Mouse (Mus musculus) lung, postnatal 14 days (tissue): ENCODE measurements around the gene Srp14.

Experiments
- DNase-seq: peaks from one replicate; pipeline ENCODE4 v3.0.0; 2021

Srp14 gene

DNA sequence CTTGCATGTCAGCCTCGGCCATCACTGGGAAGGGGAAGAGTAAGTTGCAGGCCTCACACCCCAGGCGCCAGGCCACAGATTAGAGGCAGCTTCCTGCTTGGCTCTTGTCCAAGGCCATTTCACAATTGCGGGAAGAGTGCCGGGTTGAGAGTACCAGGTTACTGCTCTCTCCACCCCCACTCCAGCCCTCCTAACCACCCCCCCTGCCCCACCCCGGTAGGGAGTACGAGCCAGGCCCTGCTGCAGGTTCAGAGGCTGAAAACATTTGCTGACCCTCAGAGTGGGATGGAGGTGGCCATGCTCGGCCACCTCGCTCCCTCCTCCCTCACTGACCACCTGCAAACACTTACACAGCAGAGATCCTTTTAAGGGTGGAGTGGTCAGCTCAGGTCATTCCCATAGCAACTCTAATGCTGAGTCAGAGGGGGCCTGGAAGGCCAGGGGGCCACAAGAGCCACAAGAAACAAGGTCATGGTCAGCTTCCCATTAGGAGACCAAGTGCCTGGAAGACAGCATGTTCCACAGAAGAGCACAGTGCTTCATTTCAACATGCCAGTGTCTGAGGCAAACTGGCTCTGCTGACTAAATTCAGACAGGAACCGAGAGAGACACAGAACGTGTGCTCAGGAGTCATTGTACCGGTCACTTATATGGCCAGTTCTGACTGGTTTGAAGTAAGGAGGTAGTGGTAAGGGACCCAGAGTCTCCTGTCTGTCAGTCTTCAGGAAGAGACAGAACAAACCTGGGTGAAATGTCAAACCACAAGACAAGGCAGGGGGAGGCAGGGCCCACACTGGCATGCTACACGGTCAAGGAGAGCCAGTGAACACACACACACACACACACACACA lies 11.0 kb upstream of the Srp14 start:
- DNase-seq: peak; percentile 89

- DNase-seq: peak; percentile 67
These were observed 8.3 kb upstream of the Srp14 start for GRCm38 (mm10) chr2:118487806-118488205.

- peak; percentile 91 for DNase-seq
These were observed 7.4 kb upstream of the Srp14 start for GRCm38 (mm10) chr2:118486933-118487332.

- DNase-seq: no peak
These were observed 5.9 kb upstream of the Srp14 start for GRCm38 (mm10) chr2:118485415-118485814.

DNA sequence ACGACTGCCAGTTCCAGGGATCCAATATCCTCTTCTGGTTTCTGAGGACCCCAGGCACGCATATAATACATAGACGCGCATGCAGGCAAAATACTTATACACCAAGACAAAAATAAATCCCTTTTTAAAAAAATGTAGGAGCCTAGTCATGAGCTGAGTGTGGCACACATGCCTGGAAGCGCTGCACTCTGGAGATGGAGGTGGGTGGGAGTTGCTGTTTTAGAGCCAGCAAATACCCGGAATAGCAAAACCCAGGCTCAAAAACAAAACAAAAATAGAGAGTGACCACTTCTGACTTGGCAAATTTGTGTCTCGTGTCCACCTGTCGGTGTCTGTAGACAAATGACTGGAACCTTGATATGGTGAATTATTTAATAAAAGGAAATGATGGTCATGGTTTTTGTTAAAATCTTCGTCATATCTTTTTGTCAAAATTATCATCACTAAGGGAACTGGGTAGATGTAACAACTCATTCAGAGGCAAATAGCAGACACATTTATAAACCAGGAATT lies 4.9 kb upstream of the Srp14 start:
- DNase-seq: no peak

DNA sequence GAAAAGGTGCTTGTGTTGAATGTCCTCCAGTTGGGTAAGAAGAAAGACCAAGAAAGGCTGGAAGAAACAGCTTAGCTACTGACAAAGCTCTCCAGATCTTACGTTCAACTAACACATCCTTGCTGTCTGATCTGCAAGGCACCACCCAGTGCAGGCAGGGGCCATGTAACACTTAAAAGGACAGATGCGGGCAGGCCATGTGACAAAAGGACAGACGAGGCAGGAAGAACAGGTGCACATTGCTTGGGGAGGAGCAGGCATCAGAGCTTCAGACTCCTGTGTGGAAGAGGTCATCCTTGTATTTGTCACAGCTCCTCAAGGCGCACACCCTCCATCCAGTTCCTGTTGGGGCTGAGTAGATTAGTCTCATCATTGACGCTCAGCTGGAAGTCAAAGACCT lies 3.5 kb upstream of the Srp14 start:
- DNase-seq: no peak

DNA sequence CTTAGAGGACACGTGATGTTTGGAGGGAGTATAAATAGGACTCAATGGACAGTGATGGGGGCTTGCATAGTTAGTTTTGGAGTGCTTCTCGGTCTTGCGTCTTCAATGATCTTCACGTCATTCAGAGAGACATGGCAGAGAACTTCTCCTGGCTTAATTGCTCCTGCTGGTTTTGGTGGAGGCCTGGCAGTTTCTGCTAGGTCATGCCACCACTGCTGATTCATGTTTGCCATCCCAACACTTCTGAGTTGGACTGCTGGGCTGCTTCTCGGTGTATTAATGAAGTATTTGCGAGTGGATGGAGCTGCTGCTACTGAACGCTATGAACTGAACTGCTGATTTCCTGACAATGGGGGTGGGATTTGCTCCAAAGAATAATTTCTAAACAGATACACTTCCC lies 1.4 kb upstream of the Srp14 start:
- DNase-seq: no peak

DNA sequence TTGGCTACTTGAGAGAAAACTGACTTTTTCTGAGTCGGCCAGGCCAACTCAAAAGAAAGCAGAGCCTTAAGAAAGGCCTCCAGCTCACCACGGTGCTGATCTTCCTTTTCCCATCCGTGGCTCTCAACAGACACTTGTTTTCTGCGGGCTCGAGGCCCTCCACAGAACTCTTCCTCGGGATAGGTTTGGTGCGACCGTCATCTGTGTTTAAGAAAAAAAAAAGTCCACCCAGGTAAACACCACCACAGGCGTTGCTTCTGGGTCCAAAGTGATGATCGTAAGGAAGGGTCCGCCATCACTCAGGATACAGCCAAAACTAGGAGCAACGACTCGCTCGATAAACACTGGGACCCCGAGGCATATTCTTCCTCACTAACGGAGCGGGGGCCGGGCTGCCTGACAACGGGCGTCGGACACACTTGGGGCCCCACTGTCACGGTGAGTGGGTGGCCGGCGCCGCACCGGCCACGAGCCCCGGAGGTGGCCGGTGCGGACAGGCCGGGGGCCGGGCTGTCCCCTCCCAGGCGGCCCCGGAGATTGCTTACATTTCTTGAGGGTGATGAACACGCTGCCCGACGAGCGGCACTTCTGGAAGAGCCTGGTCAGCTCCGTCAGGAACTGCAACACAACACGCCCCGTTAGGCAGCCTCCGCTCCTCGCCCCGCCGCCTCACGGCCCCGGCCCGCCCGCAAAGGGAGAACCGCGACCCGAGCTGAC lies 520 bp downstream of the Srp14 start:
- DNase-seq: no peak

DNA sequence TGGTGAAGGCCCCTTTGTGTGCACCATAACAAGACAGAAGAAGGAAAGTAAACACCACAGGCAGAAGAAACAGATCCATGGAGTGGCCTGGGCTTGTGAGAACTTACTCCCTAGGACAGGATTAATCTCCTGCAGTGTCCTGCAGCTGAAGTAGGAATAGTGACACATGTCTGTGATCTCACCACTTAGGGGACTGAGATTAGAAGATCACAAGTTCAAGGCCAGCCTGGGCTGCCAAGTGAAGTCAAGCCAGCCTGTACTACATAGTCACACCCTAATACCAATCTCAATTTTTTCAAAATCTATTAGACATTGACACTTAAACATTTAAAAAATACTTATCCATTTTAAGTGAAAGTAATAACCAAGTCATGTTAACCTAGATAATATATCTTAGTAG lies 11.2 kb downstream of the Srp14 start:
- DNase-seq: no peak

DNA sequence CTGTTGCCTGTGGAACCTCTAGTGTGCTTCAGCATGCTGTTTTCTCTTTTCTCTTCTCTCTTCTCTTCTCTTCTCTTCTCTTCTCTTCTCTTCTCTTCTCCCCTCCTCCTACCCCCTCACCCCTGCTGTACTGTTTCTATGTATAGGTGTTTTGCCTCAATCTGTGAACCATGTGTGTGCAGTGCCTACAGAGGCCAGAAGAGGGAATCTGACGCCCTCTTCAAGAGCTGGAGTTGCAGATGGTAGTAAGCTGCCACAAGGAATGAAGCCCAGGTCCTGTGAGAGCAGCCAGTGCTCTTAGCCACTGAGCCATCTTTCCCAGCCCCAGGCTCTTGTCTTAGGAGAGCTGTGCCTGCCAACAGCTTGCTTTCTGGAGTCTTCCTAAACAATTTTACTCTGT lies 12.9 kb downstream of the Srp14 start:
- no peak for DNase-seq

GRCm38 (mm10) chr2:118465894-118466293 lies 13.6 kb downstream of the Srp14 start:
- DNase-seq: no peak

GRCm38 (mm10) chr2:118464450-118464849 lies 15.1 kb downstream of the Srp14 start:
- no peak for DNase-seq

DNA sequence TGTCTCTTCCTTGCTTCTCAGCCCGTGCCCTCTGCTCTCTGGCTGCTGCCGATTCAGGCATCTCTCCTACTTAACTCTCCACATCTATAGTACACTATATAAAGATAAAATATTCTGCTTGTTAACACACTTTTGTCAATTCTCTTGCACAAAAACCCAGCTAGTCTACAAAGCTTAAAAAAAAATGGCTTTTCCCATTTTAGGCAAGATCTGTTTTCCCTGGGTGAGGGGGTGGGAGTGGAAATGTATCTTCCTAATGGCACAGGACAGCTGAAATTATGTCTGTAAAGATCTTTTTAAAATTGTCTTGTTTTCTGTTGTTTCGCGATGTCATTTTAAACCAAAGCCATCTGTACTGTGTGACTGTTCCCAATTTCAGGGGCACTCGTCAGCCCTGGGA lies 16.0 kb downstream of the Srp14 start:
- DNase-seq: no peak

DNA sequence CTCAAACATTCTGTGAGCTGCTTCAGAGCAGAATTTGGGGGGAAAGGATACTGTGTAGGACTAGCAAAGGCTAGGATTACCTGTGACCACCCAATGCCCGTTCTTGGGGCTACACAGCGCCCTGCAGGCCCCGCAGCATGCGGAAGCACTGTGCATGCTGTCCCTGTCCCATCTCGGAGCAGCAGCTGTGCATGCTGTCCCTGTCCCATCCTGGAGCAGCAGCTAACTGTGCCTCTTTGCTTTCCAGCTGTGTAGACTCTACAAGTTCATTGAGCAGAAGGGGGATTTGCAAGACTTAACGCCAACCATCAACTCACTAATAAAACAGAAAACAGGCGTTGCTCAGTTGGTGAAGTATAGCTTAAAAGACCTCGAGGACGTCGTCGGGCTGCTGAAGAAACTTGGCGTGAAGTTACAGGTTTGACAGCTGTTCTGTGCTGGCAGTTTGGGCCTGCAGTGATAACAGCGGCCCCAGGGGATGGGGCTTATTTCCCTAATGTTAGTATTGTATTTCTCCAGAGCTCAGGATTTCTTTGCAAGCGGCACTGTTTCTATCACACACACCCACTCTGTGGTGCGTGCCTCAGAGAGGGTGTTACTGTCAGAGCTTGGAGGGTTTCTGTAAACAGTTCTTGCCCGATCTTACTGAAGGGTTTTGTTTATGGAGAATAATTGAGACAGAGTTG lies 17.9 kb downstream of the Srp14 start:
- no peak for DNase-seq

GRCm38 (mm10) chr2:118457463-118458261 lies 21.8 kb downstream of the Srp14 start:
- DNase-seq: no peak

- DNase-seq: no peak
These were observed 22.5 kb downstream of the Srp14 start for GRCm38 (mm10) chr2:118457029-118457428.

- DNase-seq: no peak
These were observed 28.5 kb downstream of the Srp14 start for GRCm38 (mm10) chr2:118451056-118451455.

DNA sequence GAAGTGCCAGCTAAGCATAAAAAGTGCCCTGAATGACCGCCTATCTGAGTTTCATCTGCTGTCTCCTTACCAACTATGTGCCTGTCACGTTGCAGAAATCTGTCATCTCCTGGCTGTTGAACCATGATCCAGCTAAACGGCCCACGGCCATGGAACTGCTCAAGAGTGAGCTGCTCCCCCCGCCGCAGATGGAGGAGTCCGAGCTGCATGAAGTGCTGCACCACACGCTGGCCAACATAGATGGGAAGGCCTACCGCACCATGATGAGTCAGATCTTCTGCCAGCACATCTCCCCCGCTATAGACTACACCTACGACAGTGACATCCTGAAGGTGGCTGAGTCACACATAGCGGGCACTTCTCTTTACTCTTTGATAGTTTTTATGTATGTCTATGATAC lies 31.3 kb downstream of the Srp14 start:
- DNase-seq: no peak

- DNase-seq: no peak
These were observed 33.5 kb downstream of the Srp14 start for GRCm38 (mm10) chr2:118445696-118446674.

DNA sequence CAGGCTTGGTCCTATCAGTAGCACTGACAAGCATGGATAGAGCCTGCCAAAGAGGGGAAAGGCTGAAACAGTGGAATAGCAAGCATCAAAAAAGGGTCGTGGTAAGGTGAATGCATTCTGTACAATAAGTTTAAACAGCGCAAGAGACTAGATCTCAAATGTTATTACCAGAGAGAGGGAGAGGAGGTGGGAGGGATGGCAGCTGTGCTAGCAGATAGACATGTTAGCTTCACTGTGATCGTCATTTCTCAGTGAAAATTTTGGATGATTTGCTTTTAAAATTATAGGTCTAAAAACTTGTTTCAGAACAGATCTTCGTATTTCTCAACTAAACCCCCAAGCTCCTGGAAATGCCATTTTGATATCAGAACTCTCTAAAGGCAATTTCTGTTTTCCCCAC lies 36.8 kb downstream of the Srp14 start:
- no peak for DNase-seq

GRCm38 (mm10) chr2:118442172-118442571 lies 37.3 kb downstream of the Srp14 start:
- peak; percentile 16 for DNase-seq
